Mouse (Mus musculus) intestine, postnatal 0 days (tissue): Measurements from ENCODE around the gene Gm13871. TPM values are rescaled to one million over a fixed set of nuclear protein-coding genes. Genes with fewer than 3 reads are reported as not detected.
"Not testable (repeated sequence)": the region's sequence is repeated elsewhere in the genome, so short reads cannot be mapped to it uniquely, and the experiment has no call there.

ENCODE experiments used
- ATAC-seq: fragments of 200-750 bp; cut with Nextera tagmentation; 2 replicates; pipeline ENCODE4 v1.8.0; 2017; ENCODE audit warnings: mild to moderate bottlenecking, moderate TSS enrichment, moderate library complexity
- H3K27ac ChIP-seq: fragments of 300-500 bp; sonication (generic); 2 replicates; pipeline ENCODE4 v1.5.1; 2014; ENCODE audit warnings: mild to moderate bottlenecking, low read depth, low read length, moderate library complexity
- H3K27me3 ChIP-seq: fragments of 300-500 bp; sonication (generic); replicated peaks from 2 replicates; pipeline ENCODE4 v1.6.1; 2014; ENCODE audit warnings: low read length, mixed read lengths; ENCODE audit not compliant: control insufficient read depth, insufficient read depth
- H3K36me3 ChIP-seq: fragments of 300-500 bp; sonication (generic); 2 replicates; pipeline ENCODE4 v1.6.1; 2014; ENCODE audit warnings: mild to moderate bottlenecking, moderate library complexity; ENCODE audit not compliant: control insufficient read depth, insufficient read depth
- H3K4me1 ChIP-seq: fragments of 300-500 bp; sonication (generic); replicated peaks from 2 replicates; pipeline ENCODE4 v1.6.1; 2014; ENCODE audit warnings: antibody characterized with exemption, low read length, mixed read lengths; ENCODE audit not compliant: control insufficient read depth, insufficient read depth
- H3K4me2 ChIP-seq: fragments of 300-500 bp; sonication (generic); replicated peaks from 2 replicates; pipeline ENCODE4 v1.6.1; 2014; ENCODE audit warnings: low read depth, mild to moderate bottlenecking, moderate library complexity
- H3K4me3 ChIP-seq: fragments of 300-500 bp; sonication (generic); 2 replicates; pipeline ENCODE4 v1.5.1; 2014; ENCODE audit warnings: low read depth, low read length
- H3K9ac ChIP-seq: fragments of 300-500 bp; sonication (generic); 2 replicates; pipeline ENCODE4 v1.6.1; 2014; ENCODE audit warnings: mild to moderate bottlenecking, low read depth, low read length
- H3K9me3 ChIP-seq: fragments of 300-500 bp; sonication (generic); 2 replicates; pipeline ENCODE4 v1.6.1; 2016; ENCODE audit warnings: mixed run types; ENCODE audit not compliant: control insufficient read depth
- CTCF ChIP-seq: sonication (generic); IDR thresholded peaks from 2 replicates; pipeline ENCODE4 v1.5.1; 2016; ENCODE audit warnings: low read depth, mild to moderate bottlenecking, control low read depth, antibody characterized with exemption, moderate library complexity
- WGBS: fragments of 180-500 bp; shearing (Covaris S2); extraction: QIAGEN DNeasy Blood & Tissue Kit; methylation state at CpG from one replicate; pipeline ENCODE4 v1.1.7; 2014; 5-methylcytosine and 5-hydroxymethylcytosine counted together
- polyA plus RNA-seq: library from polyadenylated mRNA; unstranded; fragments of >200 nt; fragmentation: Nextera tagmentation; extraction: Ambion mirVana; gene quantifications from 2 replicates; pipeline ENCODE4 v1.2.1, GENCODE M21; 2015

Gm13871 gene
- not detected in 2 replicates for polyA plus RNA-seq

- not testable (repeated sequence) for H3K36me3 ChIP-seq
- WGBS: no CpG with 5 or more reads among the region's 4 CpGs
These were observed at the start of gene Gm13871 for GRCm38 (mm10) chr4:73905853-73906252. Gene Gm13871 (minus strand): TSS chr4:73905953.

GRCm38 (mm10) chr4:73950375-73950896, 44.7 kb upstream of the Gm13871 start, which contains the start of gene 2310002L09Rik:
Gene 2310002L09Rik (minus strand): TSS chr4:73950846.
- H3K4me2 ChIP-seq: no peak within 1 kb of the TSS
- no peak for TF ChIP-seq CTCF
- H3K36me3 ChIP-seq: no peaks in the 10 kb centered on the region
- no peaks in the 10 kb centered on the region for H3K9me3 ChIP-seq
- 79% methylated on average over 8 of the region's 8 CpGs for WGBS
- H3K27me3 ChIP-seq: no peaks in the 10 kb centered on the region
- ATAC-seq: no peak
- no peak within 1 kb of the TSS for H3K27ac ChIP-seq
- no peaks in the 10 kb centered on the region for H3K4me1 ChIP-seq
- H3K9ac ChIP-seq: no peak within 1 kb of the TSS
- no peak within 1 kb of the TSS for H3K4me3 ChIP-seq

More at GRCm38 (mm10) chr4:73905853-73906252, at the start of gene Gm13871:
- H3K9me3 ChIP-seq, H3K4me2 ChIP-seq, H3K27me3 ChIP-seq, H3K4me3 ChIP-seq, H3K27ac ChIP-seq, H3K4me1 ChIP-seq, H3K9ac ChIP-seq, ATAC-seq: not testable (repeated sequence)

- not testable (repeated sequence) for H3K4me2 ChIP-seq, H3K36me3 ChIP-seq, H3K27me3 ChIP-seq, H3K4me1 ChIP-seq, H3K9me3 ChIP-seq, H3K4me3 ChIP-seq, H3K27ac ChIP-seq, ATAC-seq, H3K9ac ChIP-seq
- 87% methylated on average over 6 of the region's 6 CpGs for WGBS
These were observed 14.9 kb upstream of the Gm13871 start, which contains the start of gene Gm11756 for GRCm38 (mm10) chr4:73920660-73921059. Gene Gm11756 (minus strand): TSS chr4:73920760.

- no CpG with 5 or more reads among the region's 4 CpGs for WGBS
- not testable (repeated sequence) for H3K4me3 ChIP-seq, H3K4me2 ChIP-seq, H3K36me3 ChIP-seq, ATAC-seq, H3K27me3 ChIP-seq, H3K4me1 ChIP-seq, H3K9me3 ChIP-seq, H3K27ac ChIP-seq, H3K9ac ChIP-seq
These were observed 14.7 kb downstream of the Gm13871 start, which contains the start of gene Gm11757 for GRCm38 (mm10) chr4:73891012-73891411. Gene Gm11757 (minus strand): TSS chr4:73891112.

- not testable (repeated sequence) for H3K27me3 ChIP-seq, H3K9me3 ChIP-seq, H3K27ac ChIP-seq, ATAC-seq, H3K4me2 ChIP-seq, H3K9ac ChIP-seq, H3K36me3 ChIP-seq, H3K4me1 ChIP-seq, H3K4me3 ChIP-seq
- no CpG with 5 or more reads among the region's 4 CpGs for WGBS
These were observed 29.6 kb downstream of the Gm13871 start, which contains the start of gene Gm11758 for GRCm38 (mm10) chr4:73876166-73876565. Gene Gm11758 (minus strand): TSS chr4:73876266.

Other genes starting within 250 kb of the Gm13871 start
- not detected in 2 replicates for gene Gm11239, start 237.6 kb downstream of the Gm13871 start, polyA plus RNA-seq
- not detected in 2 replicates for gene Gm428, start 222.4 kb downstream of the Gm13871 start, polyA plus RNA-seq
- gene Rasef, start 115.0 kb downstream of the Gm13871 start, polyA plus RNA-seq: 2.4 and 2.8 TPM in 2 replicates
- not detected in 2 replicates for gene Gm11758, start 29.7 kb downstream of the Gm13871 start, polyA plus RNA-seq
- not detected in 2 replicates for gene Gm11757, start 14.8 kb downstream of the Gm13871 start, polyA plus RNA-seq
- gene Gm11756, start 14.8 kb upstream of the Gm13871 start, polyA plus RNA-seq: not detected in 2 replicates
- gene 2310002L09Rik, start 44.9 kb upstream of the Gm13871 start, polyA plus RNA-seq: not detected in 2 replicates
- 0.53 and 0.54 TPM in 2 replicates for gene Frmd3, start 107.5 kb upstream of the Gm13871 start, polyA plus RNA-seq